Mouse (Mus musculus) cerebellum, adult 2 months (tissue): Measurements from ENCODE around the gene Ube2g2. TPM values are rescaled to one million over a fixed set of nuclear protein-coding genes. Genes with fewer than 3 reads are reported as not detected.

ENCODE experiments used
- DNase-seq, 2 experiments: peaks; one replicate each; pipeline ENCODE4 v3.0.0; 2021
- H3K27ac ChIP-seq: fragments of 200-500 bp; 2 replicates; pipeline ENCODE4 v1.5.1; 2012; ENCODE audit warnings: low read length, control low read depth, inconsistent platforms; ENCODE audit not compliant: insufficient read depth
- H3K27me3 ChIP-seq: fragments of 200-500 bp; 2 replicates; pipeline ENCODE4 v1.6.1; 2012; ENCODE audit warnings: inconsistent platforms, mild to moderate bottlenecking, low read length, moderate library complexity; ENCODE audit not compliant: control insufficient read depth, insufficient read depth
- H3K4me1 ChIP-seq: fragments of 200-500 bp; 2 replicates; pipeline ENCODE4 v1.6.1; 2011; ENCODE audit warnings: low read length; ENCODE audit not compliant: control insufficient read depth, insufficient read depth
- H3K4me3 ChIP-seq: fragments of 200-500 bp; replicated peaks from 2 replicates; pipeline ENCODE3; 2011; ENCODE audit warnings: mild to moderate bottlenecking, low read depth, low read length, control low read depth; ENCODE audit not compliant: insufficient read depth
- CTCF ChIP-seq: fragments of 200-500 bp; IDR thresholded peaks from 2 replicates; pipeline ENCODE4 v1.5.1; 2011; ENCODE audit warnings: low read depth, mild to moderate bottlenecking, control low read depth, low read length, moderate library complexity, borderline replicate concordance; ENCODE audit not compliant: insufficient read depth
- POLR2A ChIP-seq: fragments of 200-500 bp; IDR thresholded peaks from 2 replicates; pipeline ENCODE4 v1.6.1; 2011; ENCODE audit warnings: low read length, control low read depth, borderline replicate concordance; ENCODE audit not compliant: insufficient read depth
- WGBS: fragments of 180-500 bp; shearing (Covaris S2); methylation state at CpG from one replicate; pipeline ENCODE4 v1.1.7; 2018; 5-methylcytosine and 5-hydroxymethylcytosine counted together
- polyA plus RNA-seq: library from polyadenylated mRNA; depleted of rRNA; stranded (reverse); fragments of >200 nt; gene quantifications from 2 replicates; pipeline ENCODE4 v1.2.3, GENCODE M21; 2012

Ube2g2 gene
- polyA plus RNA-seq, 1 experiment, result 39.5 TPM

- H3K27me3 ChIP-seq, result no peaks in the 10 kb centered on the region
- H3K27ac ChIP-seq, result 0 out of 2 replicates have a peak overlapping the region, but pooled peaks have one; percentile 22
- peak; percentile 62 for DNase-seq
- H3K4me1 ChIP-seq, result peaks cover 26% of the 10 kb centered on the region
- no peak overlapping the region for H3K4me3 ChIP-seq
- WGBS, result 29% methylated on average over 8 of the region's 8 CpGs
- TF ChIP-seq POLR2A (no peak), CTCF (no peak)
Measured at GRCm38 (mm10) chr10:77610221-77610961, 11.7 kb upstream of the Ube2g2 start.

- Histone ChIP-seq H3K27ac (peak overlapping the region; percentile 65; the same call in 1 of the 2 replicates), H3K27me3 (no peaks in the 10 kb centered on the region), H3K4me1 (peaks cover 21% of the 10 kb centered on the region), H3K4me3 (no peak overlapping the region)
- DNase-seq, result peak in 1 of 2 experiments; percentile 52
- WGBS, result 35% methylated on average over 3 of the region's 3 CpGs
- no peak for TF ChIP-seq CTCF
Measured at GRCm38 (mm10) chr10:77613409-77613808, 8.7 kb upstream of the Ube2g2 start.

GRCm38 (mm10) chr10:77615647-77616046 is 6.4 kb upstream of the Ube2g2 start:
- Histone ChIP-seq H3K4me1 (peaks cover 10% of the 10 kb centered on the region), H3K4me3 (no peak overlapping the region), H3K27me3 (no peaks in the 10 kb centered on the region), H3K27ac (no peak overlapping the region)
- 96% methylated on average over 8 of the region's 8 CpGs for WGBS
- no peak for TF ChIP-seq CTCF
- no peak for TF ChIP-seq POLR2A
- no peak for DNase-seq

GRCm38 (mm10) chr10:77616166-77616565 is 5.9 kb upstream of the Ube2g2 start:
- TF ChIP-seq CTCF, result no peak
- TF ChIP-seq POLR2A, result no peak
- WGBS, result 91% methylated on average over 9 of the region's 9 CpGs
- DNase-seq, result no peak
- H3K4me3 ChIP-seq, result no peak overlapping the region
- H3K4me1 ChIP-seq, result peaks cover 5% of the 10 kb centered on the region
- no peak overlapping the region for H3K27ac ChIP-seq
- no peaks in the 10 kb centered on the region for H3K27me3 ChIP-seq

- Histone ChIP-seq H3K4me3 (no peak overlapping the region), H3K4me1 (peaks cover 3% of the 10 kb centered on the region; the same call in 1 of the 2 replicates), H3K27me3 (no peaks in the 10 kb centered on the region), H3K27ac (no peak overlapping the region)
- 93% methylated on average over 7 of the region's 7 CpGs for WGBS
- DNase-seq, result no peak
- TF ChIP-seq POLR2A (no peak), CTCF (no peak)
Measured at GRCm38 (mm10) chr10:77616926-77617325, 5.1 kb upstream of the Ube2g2 start.

GRCm38 (mm10) chr10:77621546-77621945 is 529 bp upstream of the Ube2g2 start:
- no peak for DNase-seq
- 70% methylated on average over 8 of the region's 8 CpGs for WGBS
- TF ChIP-seq CTCF (no peak), POLR2A (no peak)
- Histone ChIP-seq H3K27ac (peak overlapping the region; percentile 95), H3K4me3 (peak overlapping the region; percentile 96), H3K27me3 (no peaks in the 10 kb centered on the region), H3K4me1 (peaks cover 15% of the 10 kb centered on the region)

- peak; percentile 66 to 80 for DNase-seq
- no peak for TF ChIP-seq POLR2A
- TF ChIP-seq CTCF, result no peak
- H3K4me1 ChIP-seq, result peaks cover 20% of the 10 kb centered on the region
- no peaks in the 10 kb centered on the region for H3K27me3 ChIP-seq
- no peak overlapping the region; the same call in 1 of the 2 replicates for H3K27ac ChIP-seq
- under 1% methylated on average over 8 of the region's 8 CpGs for WGBS
- H3K4me3 ChIP-seq, result peak overlapping the region; percentile 43
Measured at GRCm38 (mm10) chr10:77623069-77623492, 1.0 kb downstream of the Ube2g2 start.
